In genomic region chr9:43102931-43103330, GRCm38 (mm10) we compare ENCODE assay signal across 8 mouse cellular contexts. TPM values are rescaled to one million over a fixed set of nuclear protein-coding genes. Genes with fewer than 3 reads are reported as not detected.
DNase-seq lines count a peak whose midpoint lies in the region; ATAC-seq and TF ChIP-seq lines count a peak whose summit lies in the region.

No protein-coding gene starts in this region.

- no peak overlapping the region for H3K27ac ChIP-seq in kidney, embryonic 14.5 days (ENCODE audit: low read depth, low read length)
- no peak overlapping the region for H3K27ac ChIP-seq in embryonic facial prominence, embryonic 13.5 days
- H3K27ac ChIP-seq in intestine, embryonic 14.5 days (ENCODE audit: low read depth): no peak overlapping the region
- H3K27ac ChIP-seq in midbrain, postnatal 0 days (ENCODE audit: low read depth, low read length): no peak overlapping the region

- ATAC-seq in kidney, embryonic 14.5 days (ENCODE audit: low FRiP score, low TSS enrichment): no peak
- ATAC-seq in embryonic facial prominence, embryonic 13.5 days (ENCODE audit: insufficient number of reproducible peaks, insufficient read depth, low FRiP score, low TSS enrichment, low read depth): no peak
- ATAC-seq in intestine, embryonic 14.5 days (replicated peaks; ENCODE audit: low FRiP score, low TSS enrichment, low read depth): no peak
- no peak for ATAC-seq in midbrain, postnatal 0 days (ENCODE audit: low FRiP score)

- H3K9me3 ChIP-seq in kidney, embryonic 14.5 days (ENCODE audit: control insufficient read depth, low read length): no peaks in the 10 kb centered on the region
- no peaks in the 10 kb centered on the region for H3K9me3 ChIP-seq in embryonic facial prominence, embryonic 13.5 days
- no peaks in the 10 kb centered on the region for H3K9me3 ChIP-seq in intestine, embryonic 14.5 days (ENCODE audit: control insufficient read depth, low read length)
- no peaks in the 10 kb centered on the region for H3K9me3 ChIP-seq in midbrain, postnatal 0 days (ENCODE audit: low read length)

- peak overlapping the region; percentile 73 for H3K4me2 ChIP-seq in kidney, embryonic 14.5 days (replicated peaks; ENCODE audit: low read depth, low read length)
- H3K4me2 ChIP-seq in embryonic facial prominence, embryonic 13.5 days: peak overlapping the region; percentile 82
- peak overlapping the region; percentile 85 for H3K4me2 ChIP-seq in intestine, embryonic 14.5 days (ENCODE audit: low read length)
- peak overlapping the region; percentile 84 for H3K4me2 ChIP-seq in midbrain, postnatal 0 days (ENCODE audit: low read depth, low read length, poor library complexity, severe bottlenecking)

- 93% methylated on average over 2 of the region's 2 CpGs for WGBS in kidney, embryonic 14.5 days
- WGBS in embryonic facial prominence, embryonic 13.5 days: 87% methylated on average over 2 of the region's 2 CpGs
- WGBS in intestine, embryonic 14.5 days: 83% methylated on average over 2 of the region's 2 CpGs
- 98% methylated on average over 2 of the region's 2 CpGs for WGBS in midbrain, postnatal 0 days

- peaks cover 27% of the 10 kb centered on the region for H3K4me1 ChIP-seq in kidney, embryonic 14.5 days (ENCODE audit: control insufficient read depth, insufficient read depth, low read length)
- H3K4me1 ChIP-seq in embryonic facial prominence, embryonic 13.5 days: peaks cover 35% of the 10 kb centered on the region
- H3K4me1 ChIP-seq in intestine, embryonic 14.5 days (replicated peaks; ENCODE audit: control insufficient read depth, insufficient read depth, low read length): peaks cover 36% of the 10 kb centered on the region
- peaks cover 12% of the 10 kb centered on the region; the same call in 1 of the 2 replicates for H3K4me1 ChIP-seq in midbrain, postnatal 0 days (ENCODE audit: insufficient read depth, low read length)

- peak overlapping the region; percentile 96; the same call in 1 of the 2 replicates for H3K9ac ChIP-seq in kidney, embryonic 14.5 days (ENCODE audit: low read depth, low read length)
- peak overlapping the region; percentile 49 for H3K9ac ChIP-seq in embryonic facial prominence, embryonic 13.5 days
- H3K9ac ChIP-seq in intestine, embryonic 14.5 days (ENCODE audit: low read length): 0 out of 2 replicates have a peak overlapping the region, but pooled peaks have one; percentile 25
- no peak overlapping the region for H3K9ac ChIP-seq in midbrain, postnatal 0 days (replicated peaks; ENCODE audit: low read length, poor library complexity, severe bottlenecking)

- H3K27me3 ChIP-seq in kidney, embryonic 14.5 days (ENCODE audit: control insufficient read depth, insufficient read depth, low read length): no peaks in the 10 kb centered on the region
- no peaks in the 10 kb centered on the region for H3K27me3 ChIP-seq in embryonic facial prominence, embryonic 13.5 days
- H3K27me3 ChIP-seq in intestine, embryonic 14.5 days (replicated peaks; ENCODE audit: control insufficient read depth, insufficient read depth, low read length): no peaks in the 10 kb centered on the region
- H3K27me3 ChIP-seq in midbrain, postnatal 0 days (ENCODE audit: insufficient read depth, low read length): no peaks in the 10 kb centered on the region

- no peak for TF ChIP-seq CTCF in midbrain, postnatal 0 days (IDR thresholded peaks at IDR 0.05)

- H3K4me3 ChIP-seq in kidney, embryonic 14.5 days (ENCODE audit: low read length): peak overlapping the region; percentile 94
- peak overlapping the region; percentile 89 for H3K4me3 ChIP-seq in embryonic facial prominence, embryonic 13.5 days
- peak overlapping the region; percentile 88 for H3K4me3 ChIP-seq in intestine, embryonic 14.5 days (ENCODE audit: low read depth, low read length)
- H3K4me3 ChIP-seq in midbrain, postnatal 0 days (ENCODE audit: low read depth, low read length): peak overlapping the region; percentile 95; the same call in 1 of the 2 replicates

- no peak for DNase-seq in kidney, postnatal 25 days
- DNase-seq in intestine, embryonic 14.5 days (ENCODE audit: low spot score): no peak
- no peak for DNase-seq in midbrain, postnatal 0 days (ENCODE audit: low spot score)
- no peak for DNase-seq in MN1 (ENCODE audit: low spot score)
- no peak for DNase-seq in urinary bladder, adult 18-20 months (ENCODE audit: low spot score in 2 of 2)
- DNase-seq in cerebellum, adult 9-11 months: no peak

- H3K36me3 ChIP-seq in kidney, embryonic 14.5 days (ENCODE audit: control insufficient read depth, insufficient read depth, low read length): no peaks in the 10 kb centered on the region
- H3K36me3 ChIP-seq in embryonic facial prominence, embryonic 13.5 days: 0 out of 2 replicates have a peak, but pooled peaks cover 3% of the 10 kb centered on the region
- no peaks in the 10 kb centered on the region for H3K36me3 ChIP-seq in intestine, embryonic 14.5 days (ENCODE audit: control insufficient read depth, insufficient read depth, low read length)
- no peaks in the 10 kb centered on the region for H3K36me3 ChIP-seq in midbrain, postnatal 0 days (ENCODE audit: insufficient read depth, low read length)

RNA-seq across cellular contexts. Expression of gene Arhgef12, which starts 4.1 kb away (rescaled TPM):
- 17.1 and 29.1 TPM in 2 replicates for polyA plus RNA-seq in kidney, embryonic 14.5 days (2014; fragmentation: Nextera tagmentation; extraction: Ambion mirVana)
- polyA plus RNA-seq in embryonic facial prominence, embryonic 13.5 days (2015; fragmentation: Nextera tagmentation; extraction: Ambion mirVana): 16.1 and 16.9 TPM in 2 replicates
- polyA plus RNA-seq in intestine, embryonic 14.5 days (2014; fragmentation: Nextera tagmentation; extraction: Ambion mirVana): 15.9 and 16.5 TPM in 2 replicates
- 97.1 and 134 TPM in 2 replicates for total RNA-seq in midbrain, postnatal 0 days (2014; rRNA removed)
- 13.5 and 17.0 TPM in 2 replicates for polyA plus RNA-seq in midbrain, postnatal 0 days (2015; fragmentation: Nextera tagmentation; extraction: Ambion mirVana)

RNA-seq across cellular contexts. Expression of gene Tmem136, which starts 13.4 kb away (rescaled TPM):
- polyA plus RNA-seq in kidney, embryonic 14.5 days (2014; fragmentation: Nextera tagmentation; extraction: Ambion mirVana): 6.1 and 9.7 TPM in 2 replicates
- 7.8 and 9.1 TPM in 2 replicates for polyA plus RNA-seq in embryonic facial prominence, embryonic 13.5 days (2015; fragmentation: Nextera tagmentation; extraction: Ambion mirVana)
- 5.8 and 6.7 TPM in 2 replicates for polyA plus RNA-seq in intestine, embryonic 14.5 days (2014; fragmentation: Nextera tagmentation; extraction: Ambion mirVana)
- 4.9 and 5.1 TPM in 2 replicates for total RNA-seq in midbrain, postnatal 0 days (2014; rRNA removed)
- 7.8 and 8.0 TPM in 2 replicates for polyA plus RNA-seq in midbrain, postnatal 0 days (2015; fragmentation: Nextera tagmentation; extraction: Ambion mirVana)
